Mouse (Mus musculus): ENCODE measurements around the gene Mrps5.

Gene Mrps5

DNA sequence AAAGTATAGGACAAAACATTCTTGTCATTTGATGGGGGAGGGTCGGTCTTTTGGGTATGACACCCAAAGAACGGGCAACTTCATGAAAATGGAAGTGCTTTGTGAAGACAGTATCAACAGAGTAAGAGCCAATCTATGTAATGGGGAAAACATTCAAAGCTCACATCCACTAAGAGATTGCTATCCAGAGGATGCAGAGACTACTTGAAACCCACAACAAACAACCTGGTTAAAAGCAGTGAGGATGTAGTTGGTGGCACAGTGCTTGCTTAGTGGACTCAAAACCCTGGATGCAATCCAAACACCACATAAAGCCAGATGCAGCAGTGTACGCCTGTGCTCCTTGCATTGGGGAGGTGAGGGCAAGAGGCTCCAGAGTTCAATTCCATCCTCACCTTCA, 32.3 kb downstream of the Mrps5 start:
- DNase-seq (ENCODE audit: low spot score in 2 of 2), result no peak

DNA sequence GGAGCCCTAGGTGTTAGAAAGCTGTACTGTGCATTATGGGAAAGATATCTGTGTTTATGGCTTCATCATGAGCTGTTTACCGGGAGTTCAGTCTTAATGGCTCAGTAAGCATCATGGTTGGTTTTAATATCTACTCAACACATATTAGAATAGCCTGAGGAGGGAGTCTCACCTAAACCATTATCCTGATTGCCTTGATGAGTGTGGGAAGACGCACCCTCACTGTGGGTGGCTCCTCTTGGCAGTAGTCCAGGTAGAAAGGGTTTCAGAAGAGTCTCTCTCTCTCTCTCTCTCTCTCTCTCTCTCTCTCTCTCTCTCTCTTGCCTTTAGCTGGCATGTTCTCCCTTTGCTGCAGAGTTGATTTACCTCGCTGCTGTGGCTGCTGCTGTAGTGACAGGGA, 35.0 kb downstream of the Mrps5 start:
- no peak for DNase-seq (ENCODE audit: low spot score in 2 of 2)

DNA sequence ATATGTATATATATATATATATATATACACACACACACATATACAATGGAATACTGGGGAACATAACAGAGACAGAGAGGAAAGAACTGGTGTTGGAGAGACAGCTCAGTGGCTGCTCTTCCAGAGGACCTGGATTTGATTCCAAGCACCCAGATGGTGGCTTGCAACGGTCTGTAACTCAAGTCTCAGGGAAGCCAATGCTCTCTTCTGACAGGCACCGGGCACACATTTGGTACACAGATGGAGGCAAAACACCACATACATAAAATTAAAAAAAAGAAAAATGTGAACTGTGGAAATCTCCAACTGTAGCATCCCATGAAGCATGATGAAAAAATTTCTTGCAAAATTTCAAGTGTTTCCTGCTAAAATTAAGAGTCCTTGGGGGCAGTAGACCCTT, 37.8 kb downstream of the Mrps5 start:
- DNase-seq (ENCODE audit: low spot score in 2 of 2), result no peak

DNA sequence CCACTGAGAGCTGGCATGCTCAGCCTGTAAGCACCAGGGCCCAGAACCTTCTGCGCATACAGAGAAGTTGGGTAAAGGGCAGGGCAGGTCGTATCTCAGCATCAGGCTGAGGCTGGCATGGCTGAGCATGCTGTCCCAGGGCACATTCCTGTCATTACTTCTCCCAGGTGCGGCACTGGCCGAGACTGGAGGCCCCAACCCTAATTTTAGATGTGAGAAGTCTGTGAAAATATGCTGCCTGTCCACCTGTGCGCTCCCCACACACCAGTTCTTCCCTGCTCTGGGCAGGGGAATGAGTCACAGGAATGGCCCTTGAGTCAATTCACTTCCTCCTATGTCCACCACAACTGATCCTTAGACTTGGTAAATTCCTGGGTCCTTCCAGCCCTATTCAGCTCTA, 38.6 kb downstream of the Mrps5 start:
- DNase-seq (ENCODE audit: low spot score in 2 of 2), result no peak

DNA sequence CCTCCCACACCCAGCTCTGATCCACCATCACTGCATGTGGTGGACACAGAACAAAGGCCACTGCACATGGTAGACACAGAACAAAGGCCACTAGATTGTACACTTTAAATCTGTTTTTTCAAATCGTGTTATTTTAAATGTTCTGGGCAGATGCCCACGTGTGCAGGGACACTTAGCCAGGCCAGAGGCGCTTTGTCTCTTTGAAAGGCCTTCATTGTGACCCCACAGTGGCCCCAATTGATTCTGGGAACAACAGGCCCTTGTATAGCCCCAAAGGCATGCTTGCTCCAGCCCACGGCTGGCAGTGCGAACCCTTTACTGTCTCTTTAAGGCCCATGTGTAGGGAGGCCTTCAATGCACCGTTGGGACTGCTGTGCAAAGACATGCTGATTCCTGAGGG, 40.3 kb downstream of the Mrps5 start:
- DNase-seq (ENCODE audit: low spot score in 2 of 2), result no peak

DNA sequence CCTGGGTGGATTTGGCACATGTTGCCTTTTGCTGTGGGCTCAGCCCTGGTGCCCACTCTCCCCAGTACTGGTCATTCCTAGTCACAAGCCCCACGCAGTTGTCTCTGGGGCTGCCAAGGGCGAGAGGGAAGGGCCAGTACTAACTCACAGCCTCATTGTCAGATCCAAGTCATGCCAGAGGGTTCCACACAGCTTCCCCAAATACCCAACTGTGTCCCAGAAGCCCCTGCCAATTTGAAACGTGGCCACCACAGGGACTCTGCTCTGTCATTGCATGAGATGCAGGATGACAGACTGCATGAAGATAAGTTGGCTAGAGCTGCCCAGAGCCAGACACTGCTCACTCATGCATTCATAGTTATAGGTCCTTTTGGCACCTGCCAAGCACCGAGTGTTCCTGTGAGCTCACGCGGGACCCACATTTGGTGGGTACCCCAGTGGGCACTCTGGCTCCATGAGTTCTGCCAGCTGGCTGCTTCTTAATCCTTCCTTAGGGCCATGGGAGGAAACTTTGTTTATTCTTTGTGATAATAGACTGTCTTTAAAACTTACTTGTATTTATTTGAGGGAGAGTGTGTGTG, 41.1 kb downstream of the Mrps5 start:
- no peak for DNase-seq (ENCODE audit: low spot score in 2 of 2)

DNA sequence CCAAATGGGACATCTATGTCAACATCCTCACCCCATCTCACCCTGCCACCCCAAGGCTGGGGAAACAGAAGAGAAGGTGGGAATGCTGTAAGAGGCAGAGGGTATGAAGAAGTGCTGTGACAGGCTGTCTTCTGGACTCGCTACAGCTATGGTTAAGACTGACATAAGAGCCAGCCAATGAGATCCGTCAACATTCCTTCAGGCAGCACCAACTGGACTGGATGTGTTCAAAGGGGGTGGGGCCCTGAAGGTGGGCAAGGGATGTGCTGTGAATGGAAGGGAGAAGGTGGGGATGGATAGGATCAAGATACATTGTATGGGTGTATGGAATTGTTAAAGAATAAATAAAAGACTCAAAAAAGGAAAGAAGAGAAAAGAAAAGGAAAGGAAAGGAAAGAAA, 45.6 kb downstream of the Mrps5 start:
- DNase-seq (ENCODE audit: low spot score in 2 of 2), result no peak

DNA sequence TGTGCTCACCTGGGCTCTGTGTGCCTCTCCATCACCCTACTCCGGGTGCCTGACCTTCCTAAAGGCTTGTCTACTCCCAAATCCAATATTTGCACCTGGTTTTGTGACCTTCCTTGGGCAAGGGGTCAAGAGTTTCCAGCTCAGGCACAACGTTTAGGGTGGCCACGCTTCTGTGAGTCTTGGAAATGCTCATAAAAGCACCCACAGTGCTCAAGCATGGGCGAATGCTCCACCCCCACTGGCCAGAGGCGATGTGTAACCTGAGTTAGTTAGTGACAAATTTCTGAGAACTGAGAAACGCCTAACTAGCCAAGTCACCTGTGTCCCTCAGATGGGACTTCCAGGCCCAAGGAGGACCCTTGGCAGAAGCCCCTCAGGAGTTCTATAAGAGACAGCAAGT, 48.6 kb downstream of the Mrps5 start:
- no peak for DNase-seq (ENCODE audit: low spot score in 2 of 2)

DNA sequence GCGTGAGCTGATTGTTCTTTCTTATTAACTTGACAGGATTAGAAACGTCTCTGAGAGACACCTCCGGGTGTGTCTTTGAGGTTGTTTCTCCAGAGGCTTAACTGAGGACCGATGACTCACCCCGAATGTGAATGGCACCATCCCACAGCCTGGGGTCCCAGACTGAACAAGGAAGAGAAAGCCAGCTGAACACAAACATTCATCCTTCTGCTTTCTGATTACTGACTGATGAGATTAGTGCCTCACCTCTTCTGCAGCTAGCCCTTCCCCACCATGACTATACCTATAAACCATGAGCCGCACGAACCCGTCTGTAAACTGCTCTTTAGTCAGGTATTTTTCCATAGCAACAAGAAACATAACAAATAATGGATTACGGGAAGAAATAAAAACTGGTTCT, 52.0 kb downstream of the Mrps5 start:
- no peak for DNase-seq (ENCODE audit: low spot score in 2 of 2)

DNA sequence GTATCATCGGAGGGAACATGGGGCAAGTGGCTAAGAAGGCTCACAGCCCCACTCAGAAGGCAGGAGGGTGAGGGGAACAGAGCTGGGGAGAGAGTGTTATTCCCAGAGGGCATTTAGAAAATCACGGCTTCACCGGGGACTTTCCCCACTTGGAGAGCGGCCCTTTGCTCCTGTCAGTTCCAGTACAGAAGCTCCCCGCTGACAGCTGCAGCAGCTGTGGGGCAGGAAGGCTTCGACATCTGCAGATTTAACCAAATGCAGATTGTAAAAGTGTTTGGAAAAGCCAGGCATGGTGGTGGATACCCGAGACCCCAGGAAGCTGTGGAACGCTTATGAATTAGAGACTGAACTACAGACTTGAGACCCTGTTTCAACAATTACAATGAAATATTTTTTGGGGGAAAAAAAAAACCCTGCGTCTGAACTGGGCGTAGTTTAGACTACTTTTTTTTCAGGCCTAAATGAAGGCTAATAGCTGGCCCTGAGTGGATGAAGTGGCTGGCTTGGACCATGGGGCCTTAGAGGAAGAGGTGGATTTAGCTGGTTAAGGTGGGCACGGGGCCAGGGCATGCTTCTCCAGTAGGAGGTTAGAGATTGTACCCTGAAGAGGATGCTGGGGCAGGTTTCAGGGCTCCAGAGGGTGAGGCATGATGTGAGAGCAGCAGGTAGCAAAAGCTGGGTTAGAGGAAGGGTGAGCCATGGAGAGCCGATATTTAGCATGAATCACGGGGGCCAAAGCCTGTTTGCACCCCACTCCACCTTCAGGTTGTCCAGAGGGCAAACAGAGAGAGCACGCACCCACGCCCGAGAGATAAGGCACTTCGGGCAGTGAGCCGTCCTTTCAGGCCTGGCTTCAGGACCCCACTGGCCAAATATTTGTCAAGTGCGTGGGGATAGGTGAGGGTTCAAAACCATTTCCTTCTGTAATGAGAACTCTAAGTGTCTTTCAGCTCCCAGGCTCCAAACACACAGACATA, 57.0 kb downstream of the Mrps5 start:
- no peak for DNase-seq (ENCODE audit: low spot score in 2 of 2)

DNA sequence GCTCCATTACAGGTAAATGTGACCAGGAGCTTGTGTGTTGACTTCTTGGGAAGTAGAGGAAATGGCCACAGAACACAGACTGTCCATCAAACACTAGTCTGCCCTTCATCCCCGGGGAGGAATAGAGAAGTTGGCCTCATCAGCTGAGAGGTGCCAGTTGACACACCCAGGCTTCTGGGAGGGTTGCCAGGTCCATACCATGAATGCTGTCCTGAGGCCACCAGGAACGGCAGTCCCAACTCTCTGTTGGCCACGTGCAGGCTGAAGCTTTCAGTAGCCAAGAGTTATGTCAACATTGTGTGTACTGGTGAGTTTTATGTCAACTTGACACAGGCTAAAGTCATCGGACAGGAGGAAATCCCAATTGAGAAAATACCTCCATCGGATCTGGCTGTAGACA, 59.9 kb downstream of the Mrps5 start:
- no peak for DNase-seq (ENCODE audit: low spot score in 2 of 2)

DNA sequence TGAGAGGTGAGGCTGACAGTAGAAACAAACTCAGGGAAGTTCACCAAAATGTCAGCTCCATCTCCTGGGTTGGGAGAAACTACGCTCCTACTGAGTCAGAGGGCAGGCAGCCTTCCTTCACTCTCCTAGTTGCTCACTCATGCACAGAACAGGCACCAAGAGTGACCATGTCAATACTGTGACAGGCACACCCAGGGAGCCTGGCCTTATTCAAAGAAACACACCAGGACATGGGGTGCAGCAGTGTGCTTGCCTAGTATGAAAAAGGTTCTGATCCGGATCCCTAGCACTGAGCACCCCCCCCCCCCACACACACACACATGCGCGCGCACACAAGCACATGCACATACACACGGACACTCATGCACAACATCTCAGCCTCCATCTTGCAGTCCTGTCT, 61.1 kb downstream of the Mrps5 start:
- no peak for DNase-seq (ENCODE audit: low spot score in 2 of 2)

DNA sequence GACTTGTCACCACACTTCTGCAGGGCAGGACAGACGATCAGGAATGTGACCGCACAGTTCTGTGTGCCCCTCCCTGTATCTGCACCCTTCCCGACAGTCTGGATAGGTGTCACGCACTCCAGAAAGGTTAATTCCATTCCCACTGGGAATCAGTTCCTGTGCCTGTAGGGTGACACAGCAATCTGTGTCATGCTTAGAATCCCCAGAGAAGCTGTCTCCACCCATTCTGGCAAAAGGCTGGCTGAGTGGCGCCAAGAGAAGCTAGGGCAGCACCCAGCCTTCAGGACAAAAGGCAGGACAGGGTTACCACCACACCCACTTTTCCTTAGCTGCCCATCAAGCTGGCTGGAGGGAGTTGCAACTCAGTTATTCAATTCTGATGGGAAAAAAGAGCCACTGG, 62.9 kb downstream of the Mrps5 start:
- no peak for DNase-seq (ENCODE audit: low spot score in 2 of 2)

DNA sequence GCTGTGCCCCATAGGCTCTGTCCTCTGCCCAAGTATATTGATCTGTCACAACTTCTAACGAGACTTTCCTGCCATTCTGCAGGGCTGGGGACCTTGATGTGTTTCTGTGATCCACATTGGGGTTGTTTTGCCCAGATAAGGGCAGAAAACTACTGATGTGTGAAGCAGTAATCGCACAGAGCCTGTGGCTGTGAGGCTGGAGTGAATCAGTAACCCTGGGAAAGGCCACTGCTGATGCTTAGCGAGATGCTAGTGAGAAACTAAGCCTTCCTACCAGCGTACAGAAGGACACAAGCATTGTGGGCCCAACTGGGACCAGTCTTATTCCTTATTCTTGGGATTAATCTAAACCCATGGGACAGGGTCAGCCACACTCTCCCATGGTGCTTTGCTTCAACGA, 64.6 kb downstream of the Mrps5 start:
- no peak for DNase-seq (ENCODE audit: low spot score in 2 of 2)

DNA sequence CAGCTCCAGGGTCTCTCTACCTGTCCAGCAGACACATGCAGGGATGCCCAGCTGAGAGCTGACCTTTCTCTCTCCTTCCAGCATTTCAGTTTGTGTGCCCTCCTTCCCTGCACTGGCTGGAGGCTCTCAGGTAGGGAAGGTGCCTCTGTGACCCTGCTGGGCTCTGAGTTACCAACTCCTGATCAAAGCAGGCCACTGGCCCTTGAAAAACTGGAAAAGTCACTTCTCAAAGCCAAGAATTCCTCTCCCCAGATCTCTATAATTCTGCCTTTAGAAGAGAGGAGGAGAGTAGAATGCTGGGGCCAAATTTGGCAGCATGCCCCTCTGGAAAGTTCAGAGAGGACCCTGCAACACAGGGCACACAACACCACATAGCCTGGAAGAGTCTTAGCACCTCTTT, 65.3 kb downstream of the Mrps5 start:
- no peak for DNase-seq (ENCODE audit: low spot score in 2 of 2)

DNA sequence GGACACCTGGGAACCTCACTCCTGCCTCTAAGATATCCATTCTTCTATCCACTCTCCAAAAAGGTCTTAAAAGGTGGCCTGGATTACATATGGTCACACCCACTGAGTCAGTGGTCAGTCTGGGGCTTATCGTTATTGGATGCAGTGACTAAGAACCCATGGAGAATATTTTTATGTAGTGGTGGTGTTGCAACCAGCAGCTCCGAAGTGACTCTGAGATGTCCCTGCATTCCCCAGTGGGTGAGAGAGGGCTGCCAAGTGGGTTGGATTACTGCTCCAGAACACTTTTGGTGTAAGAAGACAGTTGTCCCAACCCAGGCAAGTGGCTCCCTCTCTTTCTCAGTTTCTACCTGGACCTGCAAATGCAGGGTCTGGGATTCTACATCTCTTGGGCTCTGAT, 65.8 kb downstream of the Mrps5 start:
- no peak for DNase-seq (ENCODE audit: low spot score in 2 of 2)

DNA sequence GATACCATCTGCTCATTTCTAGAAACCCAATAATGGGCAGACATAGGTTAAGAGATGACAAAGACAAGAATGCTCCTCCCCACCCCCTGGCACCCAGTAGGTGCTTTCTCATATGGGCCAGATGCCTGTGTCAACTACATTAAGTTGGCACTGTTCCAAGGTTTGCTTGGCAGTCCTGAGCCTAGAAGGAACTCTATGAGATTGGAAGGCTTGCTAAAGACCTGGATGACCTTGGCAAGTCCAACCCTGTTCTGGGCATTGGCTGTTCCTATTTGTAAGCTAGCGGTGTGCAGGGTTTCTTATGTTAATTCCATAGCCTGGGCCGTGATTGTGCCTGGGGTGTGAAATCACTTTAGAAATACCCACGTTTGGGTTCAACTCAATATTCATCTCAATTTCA, 67.8 kb downstream of the Mrps5 start:
- DNase-seq (ENCODE audit: low spot score in 2 of 2), result no peak

DNA sequence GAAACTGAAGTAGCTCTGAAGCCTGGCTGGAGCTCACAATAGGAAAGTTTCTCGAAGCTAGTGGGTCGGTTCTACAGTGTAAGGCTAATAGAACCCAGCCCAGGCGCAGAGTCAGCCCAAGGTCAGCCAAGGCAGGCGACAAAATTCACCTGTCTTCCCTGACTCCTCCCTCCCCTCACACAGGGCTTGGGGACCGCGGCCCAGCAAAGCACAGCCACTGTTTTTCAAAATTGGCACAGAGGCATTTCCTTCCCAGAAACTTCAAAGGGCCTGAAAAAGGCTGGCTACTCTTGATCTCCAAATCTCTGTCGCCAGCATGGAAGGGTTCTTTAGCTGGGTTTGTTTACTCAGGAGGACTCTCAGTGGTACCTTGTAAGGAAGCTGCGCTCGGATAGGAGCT, 68.4 kb downstream of the Mrps5 start:
- no peak for DNase-seq (ENCODE audit: low spot score in 2 of 2)

DNA sequence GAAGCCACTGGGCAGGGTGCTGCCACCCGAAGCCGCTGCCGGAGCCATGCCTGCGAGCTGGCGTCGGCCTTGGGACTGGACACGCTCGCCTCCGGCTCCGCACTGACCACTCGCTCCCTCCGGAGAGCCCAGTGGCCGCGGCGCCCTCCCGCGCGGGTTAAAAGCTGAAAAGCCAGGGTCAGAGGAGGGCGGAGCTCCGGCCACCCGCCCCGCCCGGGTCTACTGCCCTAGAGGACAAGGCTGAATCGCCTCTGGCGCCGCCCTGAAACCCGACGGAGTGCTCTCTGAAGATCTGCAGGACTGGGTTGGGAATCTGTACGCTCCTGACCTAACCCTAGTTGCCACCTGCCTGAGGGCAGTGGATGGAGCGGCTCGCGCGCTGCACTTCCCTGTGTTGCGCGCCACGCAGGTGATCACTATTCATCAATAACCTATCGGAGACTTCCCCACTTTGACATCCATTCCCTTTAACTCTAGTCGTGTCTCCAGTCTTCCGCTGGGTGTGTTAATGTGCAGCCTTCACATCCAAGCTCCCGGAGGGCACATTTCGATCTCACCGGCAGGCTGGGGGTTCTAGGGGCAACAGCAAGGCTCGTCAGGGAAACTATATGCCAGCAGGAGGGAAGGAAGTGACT, 69.2 kb downstream of the Mrps5 start, which contains the start of gene Mal:
Mal (minus strand) TSS at position 610 of the 635 bp plus-strand sequence.
- DNase-seq (ENCODE audit: low spot score in 2 of 2), result no peak

Data from frontal cortex, postnatal 25 days (tissue).